Mouse (Mus musculus) right cerebral cortex, adult 18-20 months (tissue): Measurements from ENCODE around the gene Il5.
"Not testable (repeated sequence)": the region's sequence is repeated elsewhere in the genome, so short reads cannot be mapped to it uniquely, and the experiment has no call there.

Source experiments
- DNase-seq: peaks from one replicate; pipeline ENCODE4 v3.0.0; 2022; ENCODE audit warnings: mixed read lengths

Gene Il5

DNA sequence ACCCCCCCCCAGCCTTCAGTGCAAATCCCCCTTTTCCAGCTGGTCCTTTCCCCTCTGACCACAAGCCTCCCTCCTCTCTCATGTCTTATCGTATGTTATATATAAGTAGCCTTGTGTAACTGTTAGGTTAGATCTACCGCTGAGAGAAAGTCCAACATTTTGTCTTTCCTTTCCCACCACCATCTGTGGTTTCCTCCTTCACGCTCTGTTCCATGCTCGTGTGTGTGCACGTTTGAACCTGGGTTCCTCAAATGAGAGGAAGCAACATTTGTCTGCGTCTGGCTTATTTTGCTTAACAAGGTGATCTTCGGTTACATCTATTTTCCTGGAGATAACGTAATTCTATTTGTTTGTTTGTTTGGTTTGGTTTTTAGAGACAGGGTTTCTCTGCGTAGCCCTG lies 27.4 kb downstream of the Il5 start:
- no peak for DNase-seq

DNA sequence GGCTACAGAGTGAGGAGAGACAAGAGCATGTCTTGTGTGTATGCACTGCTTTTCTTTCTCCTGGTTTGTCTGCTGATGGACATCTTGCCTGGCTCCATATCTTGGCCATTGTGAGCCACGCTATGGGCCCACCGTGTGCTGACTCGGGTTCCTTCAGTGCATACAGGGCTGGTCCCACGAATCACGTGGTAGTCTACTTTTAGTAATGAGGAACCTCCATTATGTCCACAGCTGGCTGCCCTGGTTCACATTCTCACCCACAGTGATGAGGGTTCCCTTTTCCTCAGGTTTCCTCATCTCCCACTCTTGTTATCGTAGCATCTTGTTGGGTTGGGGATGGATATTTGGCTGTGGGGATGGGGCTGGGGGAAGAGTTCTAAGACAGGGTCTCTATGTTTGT lies 28.0 kb downstream of the Il5 start:
- no peak for DNase-seq

DNA sequence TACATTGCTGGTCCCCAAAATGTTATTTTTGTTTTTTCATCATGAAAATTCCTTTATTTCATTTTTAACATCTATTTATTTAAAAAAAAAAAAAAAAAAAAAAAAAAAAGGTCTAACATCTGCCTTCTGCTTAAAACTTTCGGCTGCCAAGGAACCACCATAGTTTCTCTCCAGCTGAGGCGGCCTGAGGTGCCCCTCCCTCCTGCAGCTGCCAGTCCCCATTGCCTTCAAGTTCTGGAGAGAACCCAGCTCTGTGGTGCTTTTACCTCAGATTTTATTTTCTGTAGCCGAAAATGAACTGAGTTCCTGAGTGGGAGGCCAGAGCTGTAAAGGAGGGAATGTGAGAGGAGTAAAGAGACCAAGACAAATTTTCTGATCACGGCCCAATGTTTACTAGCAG lies 28.7 kb downstream of the Il5 start:
- DNase-seq: no peak

DNA sequence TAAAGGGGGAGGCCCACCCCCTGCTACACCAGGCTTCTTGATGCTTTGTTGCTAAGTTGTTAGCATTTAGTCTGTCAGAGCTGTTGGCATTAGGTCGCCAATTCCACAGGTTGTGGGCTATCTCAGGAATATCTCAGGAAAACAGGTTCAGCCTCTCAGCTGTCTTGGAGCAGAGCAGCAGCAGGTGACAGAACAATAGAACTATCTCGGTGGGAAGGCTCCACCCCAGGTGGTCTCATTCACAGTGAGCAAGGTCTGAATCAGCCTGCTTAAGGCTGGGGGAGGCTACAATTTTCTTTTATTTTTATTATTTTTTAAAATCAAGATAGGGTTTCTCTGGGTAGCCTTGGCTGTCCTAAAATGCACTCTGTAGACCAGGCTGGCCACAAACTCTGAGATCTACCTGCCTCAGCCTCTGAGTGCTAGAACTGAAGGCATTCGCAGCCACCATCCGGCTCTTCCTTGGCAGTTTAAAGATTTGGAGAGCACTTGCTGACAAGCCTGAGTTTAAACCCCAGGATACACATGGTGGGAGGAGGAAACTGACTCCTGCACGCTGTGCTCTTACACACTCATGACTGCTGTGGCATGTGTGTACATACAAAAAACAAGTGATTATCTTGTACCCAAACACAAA lies 29.2 kb downstream of the Il5 start:
- no peak for DNase-seq

DNA sequence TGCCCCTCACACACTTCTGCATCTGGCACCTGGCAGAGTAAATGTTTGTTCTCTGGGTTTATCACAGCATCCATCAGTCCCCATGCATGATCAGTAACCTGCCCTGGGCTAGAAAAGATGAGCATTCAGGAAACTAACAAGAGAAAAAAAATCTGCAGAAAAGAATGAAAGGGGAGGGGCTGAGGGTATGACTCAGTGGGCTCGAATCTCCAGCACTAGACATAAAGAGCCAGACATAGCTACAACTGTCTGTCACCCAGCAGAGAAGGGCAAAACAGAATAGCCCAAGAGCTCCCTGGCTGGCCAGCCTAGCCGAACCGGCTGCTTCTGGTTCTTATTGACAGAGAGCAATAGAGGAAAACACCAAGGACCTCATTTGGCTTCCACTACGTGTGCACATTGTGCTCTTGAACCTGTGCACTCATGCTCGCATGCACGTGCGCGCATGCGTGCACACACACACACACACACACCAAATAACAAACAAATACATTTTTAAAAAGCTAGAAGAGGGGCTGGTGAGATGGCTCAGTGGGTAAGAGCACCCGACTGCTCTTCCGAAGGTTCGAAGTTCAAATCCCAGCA lies 34.5 kb downstream of the Il5 start:
- DNase-seq: no peak

DNA sequence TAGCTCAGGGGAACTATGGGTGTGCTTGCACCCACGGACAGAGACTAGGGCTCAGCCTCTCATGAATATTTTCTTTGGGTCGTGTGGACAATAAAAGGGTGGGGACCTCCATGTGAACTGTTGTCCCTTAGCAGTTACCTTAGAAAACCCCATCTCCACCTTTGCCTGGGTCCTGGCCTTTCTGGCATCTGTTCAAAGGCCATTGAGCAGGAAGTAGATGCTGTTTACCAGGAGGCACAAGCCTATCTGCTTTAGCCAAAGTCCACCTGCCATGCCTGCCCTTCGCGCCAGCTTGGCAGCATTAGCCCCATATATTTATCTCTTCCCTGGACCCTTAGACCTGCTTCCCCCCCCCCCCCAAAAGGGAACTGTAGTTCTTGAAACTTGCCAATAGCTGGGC lies 37.0 kb downstream of the Il5 start:
- DNase-seq: no peak

DNA sequence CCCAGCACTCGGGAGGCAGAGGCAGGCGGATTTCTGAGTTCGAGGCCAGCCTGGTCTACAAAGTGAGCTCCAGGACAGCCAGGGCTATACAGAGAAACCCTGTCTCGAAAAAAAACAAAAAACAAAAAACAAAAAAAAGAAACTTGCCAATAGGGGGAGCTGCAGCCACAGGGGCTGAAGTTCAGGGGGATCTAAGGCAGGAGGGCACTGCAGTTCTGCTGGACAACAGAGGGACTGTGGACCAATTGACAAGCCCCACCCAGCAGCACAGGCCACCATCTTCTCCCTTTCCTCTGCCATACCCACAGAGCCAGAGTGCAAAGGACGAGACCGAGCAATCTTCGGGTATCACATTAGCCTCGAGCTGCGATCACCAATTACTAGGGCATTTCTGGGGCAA lies 37.4 kb downstream of the Il5 start:
- DNase-seq: not testable (repeated sequence)

DNA sequence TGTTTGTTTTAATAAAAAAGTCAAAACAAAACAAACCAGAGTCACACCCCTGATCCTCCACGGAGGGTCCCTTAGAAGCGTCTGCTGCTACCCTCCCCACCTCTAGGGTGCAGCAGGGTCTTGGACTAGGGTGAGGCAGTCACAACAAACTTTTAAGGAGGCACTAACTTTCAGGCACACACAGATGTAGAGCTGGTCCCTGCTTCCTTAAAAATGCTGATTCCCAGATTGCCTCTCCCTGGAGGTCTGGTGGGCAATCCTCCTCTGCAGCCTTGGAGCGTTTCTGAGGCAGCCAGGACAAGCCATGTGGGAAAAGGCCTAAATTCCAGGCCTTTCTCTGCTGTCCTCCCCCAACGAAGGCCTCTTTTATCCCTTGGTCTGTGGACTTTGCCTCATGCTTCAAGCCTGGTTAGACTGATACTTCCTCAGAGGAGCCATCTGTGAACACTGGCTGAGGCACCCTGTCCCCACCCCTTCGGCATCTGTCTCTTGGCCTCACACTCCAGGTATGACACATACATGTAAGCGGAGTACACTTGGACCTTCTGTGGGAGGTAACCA lies 38.3 kb downstream of the Il5 start:
- no peak for DNase-seq

DNA sequence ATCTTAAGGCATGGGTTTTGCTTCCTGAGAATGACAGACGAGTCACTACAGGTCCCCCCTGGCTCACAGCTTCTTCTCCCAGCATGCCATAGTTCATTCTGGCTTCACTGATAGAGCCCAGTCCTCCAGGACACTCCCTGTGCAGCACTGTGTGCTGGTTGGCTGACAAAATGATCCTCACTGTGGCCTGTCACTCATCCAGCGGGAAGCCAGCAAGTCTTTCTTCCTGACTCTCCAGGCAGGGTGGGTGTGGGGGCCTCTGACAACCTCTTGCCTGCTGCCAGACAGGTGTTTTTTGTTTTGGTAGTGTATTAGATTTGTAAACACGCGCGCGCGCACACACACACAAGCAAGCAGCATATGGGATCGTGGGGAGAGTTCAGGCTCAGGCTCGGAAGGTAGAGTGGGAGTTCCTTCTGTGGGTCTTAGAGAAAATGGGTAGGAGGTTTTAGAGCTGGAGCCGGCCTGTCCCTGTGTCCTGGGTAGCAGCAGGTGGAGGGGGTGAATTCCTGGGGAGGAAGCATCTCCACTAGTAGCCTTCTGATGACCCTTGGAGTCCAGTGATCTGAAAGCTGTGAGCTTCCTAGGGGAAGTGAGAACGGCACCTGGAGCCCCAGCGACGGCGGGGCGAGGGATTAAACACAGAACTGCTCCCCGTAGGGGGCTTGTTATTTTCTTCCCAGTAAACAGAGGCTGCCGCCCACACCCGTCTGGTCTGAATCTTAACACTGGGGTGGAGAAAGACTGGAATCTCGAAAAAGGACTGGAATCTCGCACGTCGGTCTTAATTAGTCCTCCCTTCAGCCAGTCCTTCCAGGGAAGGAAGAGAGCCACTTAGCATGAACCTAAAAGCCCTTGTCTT lies 39.2 kb downstream of the Il5 start:
- no peak for DNase-seq

DNA sequence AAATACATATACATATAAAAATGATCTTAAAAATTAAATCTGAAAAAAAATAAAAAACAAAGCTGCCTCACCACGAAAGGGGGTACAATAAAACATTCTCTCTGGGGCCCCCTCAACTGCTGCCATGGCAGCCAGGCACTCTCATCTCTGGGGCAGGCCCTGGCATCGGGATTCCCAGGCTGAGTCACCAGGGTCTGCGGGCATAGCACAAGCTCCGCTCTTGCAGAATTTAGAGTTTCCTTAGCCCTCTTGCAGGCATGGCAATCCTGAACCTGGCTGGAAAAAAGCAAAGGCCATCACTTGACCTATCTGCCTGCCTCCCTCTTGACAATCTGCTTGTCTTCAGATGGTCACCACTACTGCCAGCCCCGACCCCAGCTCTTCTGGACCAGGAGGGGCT lies 40.7 kb downstream of the Il5 start:
- no peak for DNase-seq

DNA sequence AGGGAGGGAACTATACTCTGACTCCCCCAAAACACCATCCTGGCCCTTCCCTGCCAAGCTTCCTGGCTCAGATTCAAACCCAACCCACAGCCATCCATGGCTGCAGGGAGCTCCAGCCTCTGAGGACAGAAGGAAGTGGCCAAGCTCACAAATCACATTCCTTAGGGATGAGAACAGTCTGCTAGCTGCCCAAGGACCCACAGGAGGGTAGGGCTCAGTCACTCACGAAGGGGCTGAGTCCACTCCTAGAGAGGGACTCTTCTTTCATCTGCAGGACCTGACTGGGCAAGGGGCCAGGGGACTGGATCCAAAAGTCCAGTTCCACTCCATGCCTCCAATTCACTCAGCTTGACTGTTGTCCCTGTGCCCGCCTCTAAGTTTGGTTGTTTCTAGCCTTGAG lies 41.2 kb downstream of the Il5 start:
- no peak for DNase-seq

DNA sequence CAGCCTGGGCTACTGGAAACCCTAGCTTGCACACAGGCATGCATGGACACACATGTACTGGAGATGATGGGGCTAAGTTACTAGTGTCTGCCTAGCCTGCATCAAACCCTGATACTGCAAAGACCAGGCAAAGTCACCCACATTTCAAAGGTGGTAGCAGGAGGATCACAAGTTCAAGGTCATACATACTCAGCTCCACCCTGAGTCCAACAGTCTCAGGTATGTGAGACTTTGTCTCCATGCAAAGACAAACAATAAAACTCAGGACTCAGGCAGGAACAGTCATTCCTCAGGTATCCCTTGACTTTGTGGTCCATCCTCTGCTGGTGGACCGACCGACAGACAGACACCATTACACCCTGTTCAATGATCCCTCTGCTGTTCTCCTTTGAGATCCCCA lies 41.8 kb downstream of the Il5 start:
- no peak for DNase-seq

DNA sequence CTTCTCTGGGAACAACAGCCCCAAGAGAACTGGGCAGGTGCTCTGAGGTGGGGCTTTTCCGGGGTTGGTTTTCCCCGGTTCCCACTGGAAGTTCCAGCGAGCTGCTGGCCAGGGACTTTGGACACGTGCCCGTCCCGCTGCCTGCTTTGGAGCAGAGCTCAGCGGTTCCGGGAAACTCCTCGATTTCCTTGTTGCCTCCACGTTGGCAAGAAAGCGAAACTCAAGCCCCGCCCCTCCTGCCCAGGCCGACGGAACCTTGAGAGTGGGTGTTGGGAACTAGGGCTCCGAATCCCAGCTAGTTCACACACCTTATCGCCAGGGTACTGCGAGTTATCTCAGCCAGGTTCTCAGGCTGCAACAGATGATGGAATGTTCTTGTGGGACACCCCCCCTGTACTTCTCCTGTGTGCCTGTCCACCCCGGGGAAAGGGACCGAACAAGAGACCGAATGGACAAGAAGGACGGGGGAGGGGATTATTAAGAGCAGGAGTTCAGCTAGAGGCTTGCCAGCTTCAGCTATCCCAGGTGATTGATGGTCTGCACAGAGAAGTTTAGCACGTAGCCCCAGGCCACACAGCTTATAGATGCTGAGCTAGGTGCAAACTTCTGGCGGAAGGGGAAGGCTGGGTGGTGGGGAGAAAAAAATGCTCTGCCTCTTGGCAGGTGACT lies 42.4 kb downstream of the Il5 start:
- DNase-seq: peak; percentile 41

DNA sequence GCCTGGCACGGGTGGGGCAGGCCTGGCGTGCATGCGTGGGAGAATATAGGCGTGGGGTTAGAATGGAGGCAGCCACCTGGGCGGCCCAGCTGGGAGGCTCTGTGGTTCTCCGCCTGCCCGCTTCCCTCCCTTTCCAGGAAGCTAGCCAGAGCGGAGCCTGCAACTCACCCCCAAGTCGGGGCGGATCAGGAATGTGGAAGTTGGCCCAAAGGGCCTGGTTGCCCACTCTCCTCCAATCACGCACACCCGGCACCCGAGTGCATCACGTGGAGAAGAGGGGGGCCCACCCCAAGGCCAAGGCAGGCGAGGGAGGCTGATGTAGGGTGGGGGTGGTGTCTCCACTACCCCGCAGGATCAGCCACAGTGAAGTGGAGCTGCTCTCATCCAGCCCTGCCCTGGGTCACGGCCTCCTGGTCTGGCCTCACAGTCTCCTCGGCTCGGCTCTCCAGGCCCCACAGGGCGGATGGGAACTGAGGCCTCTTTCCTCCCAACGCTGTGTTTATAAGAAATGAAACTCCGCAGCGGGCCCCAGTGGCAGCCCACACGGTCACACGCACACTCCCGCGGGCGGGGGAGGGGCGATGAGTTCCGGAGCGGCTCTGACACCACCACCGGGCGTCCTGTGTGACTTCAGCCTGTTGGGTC lies 43.0 kb downstream of the Il5 start:
- peak; percentile 76 for DNase-seq

DNA sequence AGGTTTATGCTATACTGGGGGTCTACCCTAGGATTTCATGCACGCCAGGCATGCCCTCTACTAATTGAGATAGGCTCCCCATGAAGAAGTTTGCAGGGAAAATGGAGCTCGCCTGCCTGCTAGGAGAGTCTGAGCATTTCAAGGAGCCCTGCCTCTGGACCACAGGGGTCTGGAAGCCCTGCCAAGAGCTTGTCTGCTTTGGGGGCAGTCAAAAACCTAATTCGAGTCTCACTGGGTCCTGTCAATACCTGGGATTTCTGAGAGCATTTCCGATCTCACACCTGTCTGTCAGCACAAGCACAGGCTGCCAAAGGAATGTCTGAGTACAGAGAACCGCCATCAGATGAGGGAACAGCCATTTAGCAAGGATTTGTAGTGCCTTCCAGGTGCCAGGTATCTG lies 44.0 kb downstream of the Il5 start:
- no peak for DNase-seq

DNA sequence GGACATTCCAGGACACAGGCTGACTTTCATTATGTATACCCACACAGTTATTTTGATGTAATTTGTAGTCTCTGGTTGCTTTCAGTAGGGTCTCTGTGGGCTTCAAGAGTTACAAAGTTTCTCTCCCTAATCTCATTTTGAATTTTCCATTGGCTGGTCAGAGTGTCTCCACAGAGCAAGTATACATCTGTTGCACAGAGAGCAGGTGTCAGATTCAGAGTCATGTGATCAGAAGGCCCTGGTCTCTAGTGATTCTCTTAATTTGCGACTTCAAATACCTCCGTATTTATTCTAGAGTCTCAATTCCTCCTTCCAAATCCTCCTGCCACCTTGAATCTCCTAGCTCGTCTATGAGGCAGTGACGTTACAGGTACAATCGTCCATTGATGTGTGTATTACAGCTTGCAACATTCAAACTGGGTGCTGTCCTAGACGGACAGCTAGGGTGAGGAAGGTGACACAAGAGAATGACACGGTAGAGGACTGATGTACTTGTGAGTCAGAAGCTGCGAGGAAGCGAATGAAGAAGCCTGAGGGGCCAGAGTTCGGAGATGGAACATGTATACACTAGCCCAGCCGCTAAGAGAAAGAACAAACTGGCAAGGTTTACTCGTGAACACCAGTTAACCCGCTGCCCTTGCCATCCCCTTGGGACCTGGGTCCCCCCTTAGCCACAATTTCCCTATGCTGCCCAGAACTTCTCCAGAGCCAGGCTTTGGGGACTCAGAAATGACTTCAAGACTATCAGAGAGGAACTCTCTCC lies 48.0 kb downstream of the Il5 start:
- no peak for DNase-seq

DNA sequence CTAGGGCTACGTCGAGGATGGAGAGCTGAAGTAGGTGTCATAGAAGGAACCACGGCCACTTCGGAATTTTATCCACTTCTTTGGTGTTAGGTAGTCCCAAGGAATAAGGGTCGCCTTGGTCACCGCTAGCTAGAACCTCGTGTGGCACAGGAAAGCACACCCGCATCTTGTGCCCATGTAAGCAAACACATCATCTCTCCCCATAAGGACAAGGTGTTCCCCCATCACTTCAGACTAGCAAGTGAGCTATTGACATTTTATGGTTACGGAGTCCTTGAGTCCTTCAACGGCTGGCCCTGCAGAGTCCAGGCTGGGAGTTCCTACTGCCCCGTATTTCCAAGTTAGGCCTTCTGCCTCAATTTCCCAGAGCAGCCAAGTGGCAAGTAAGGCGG lies 48.6 kb downstream of the Il5 start:
- no peak for DNase-seq

DNA sequence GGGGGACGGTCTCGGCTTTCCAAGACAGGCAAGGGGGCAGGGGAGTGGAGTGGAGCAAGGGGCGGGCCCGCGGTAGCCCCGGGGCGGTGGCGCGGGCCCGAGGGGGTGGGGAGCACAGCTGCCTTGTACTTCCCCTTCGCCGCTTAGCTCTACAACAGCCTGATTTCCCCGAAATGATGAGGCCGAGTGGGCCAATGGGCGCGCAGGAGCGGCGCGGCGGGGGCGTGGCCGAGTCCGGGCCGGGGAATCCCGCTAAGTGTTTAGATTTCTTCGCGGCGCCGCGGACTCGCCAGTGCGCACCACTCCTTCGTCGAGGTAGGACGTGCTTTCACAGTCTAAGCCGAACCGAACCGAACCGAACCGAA lies 49.1 kb downstream of the Il5 start, which contains the start of gene Irf1:
TSS of gene Irf1 (plus strand) at position 255 of the 365 bp plus-strand sequence.
- DNase-seq: peak; percentile 90

DNA sequence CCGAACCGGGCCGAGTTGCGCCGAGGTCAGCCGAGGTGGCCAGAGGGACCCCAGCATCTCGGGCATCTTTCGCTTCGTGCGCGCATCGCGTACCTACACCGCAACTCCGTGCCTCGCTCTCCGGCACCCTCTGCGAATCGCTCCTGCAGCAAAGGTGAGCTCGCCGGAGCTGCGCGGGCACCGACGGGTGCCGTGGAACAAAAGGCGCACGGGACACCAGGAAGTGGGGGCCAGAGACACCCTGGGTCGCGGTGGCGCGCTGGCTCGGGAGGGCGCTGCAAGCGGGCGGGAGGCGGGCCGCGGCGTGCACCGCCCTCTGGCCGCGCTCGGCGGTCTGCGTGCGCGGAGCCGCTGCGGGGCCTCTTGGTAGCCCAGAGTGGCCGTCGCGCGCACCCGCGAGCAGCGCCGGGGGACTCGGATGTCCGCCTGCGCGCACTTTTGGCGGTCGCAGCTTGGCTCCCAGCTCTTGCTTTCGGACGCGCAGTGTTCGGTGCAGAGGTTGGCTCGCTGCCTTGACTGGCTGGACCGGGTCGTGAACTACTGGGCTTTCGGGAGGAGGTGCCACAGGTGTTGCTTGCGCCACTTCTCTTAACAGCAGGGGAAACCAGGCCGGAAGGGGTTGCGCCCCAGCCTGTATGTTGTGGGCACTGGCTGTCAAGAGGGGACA lies 49.7 kb downstream of the Il5 start:
- DNase-seq: peak; percentile 63

DNA sequence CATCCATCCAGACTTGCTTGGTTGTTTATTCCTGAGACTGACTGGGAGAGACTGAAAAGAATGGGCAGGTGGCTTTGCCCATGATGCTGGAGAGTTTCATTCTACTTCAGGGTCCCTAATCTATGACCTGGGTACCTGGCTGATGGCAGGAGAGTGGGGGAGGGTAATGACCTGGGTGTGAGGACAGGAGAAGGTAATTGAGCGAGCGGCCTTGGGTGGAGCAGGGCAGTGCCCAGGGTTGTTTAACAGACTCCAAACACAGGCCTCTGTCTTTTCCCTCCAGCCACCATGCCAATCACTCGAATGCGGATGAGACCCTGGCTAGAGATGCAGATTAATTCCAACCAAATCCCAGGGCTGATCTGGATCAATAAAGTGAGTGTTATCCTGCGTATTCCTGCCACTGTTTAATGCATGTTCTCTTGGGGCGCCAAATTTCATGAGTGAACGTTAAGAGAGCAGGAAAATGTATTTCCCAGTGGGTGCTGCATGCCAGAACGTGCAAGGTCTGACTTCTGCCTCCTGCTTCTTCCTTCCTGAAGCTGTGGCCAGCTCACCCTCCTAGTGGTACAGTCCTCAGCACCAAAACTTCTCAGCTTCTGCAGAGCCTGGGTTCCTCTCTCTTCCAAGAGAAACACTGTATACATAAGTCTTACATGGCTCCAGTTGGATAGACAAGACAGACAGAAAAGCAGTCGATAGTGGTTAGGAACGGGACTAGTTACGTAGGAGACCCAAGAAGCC lies 50.6 kb downstream of the Il5 start:
- no peak for DNase-seq

DNA sequence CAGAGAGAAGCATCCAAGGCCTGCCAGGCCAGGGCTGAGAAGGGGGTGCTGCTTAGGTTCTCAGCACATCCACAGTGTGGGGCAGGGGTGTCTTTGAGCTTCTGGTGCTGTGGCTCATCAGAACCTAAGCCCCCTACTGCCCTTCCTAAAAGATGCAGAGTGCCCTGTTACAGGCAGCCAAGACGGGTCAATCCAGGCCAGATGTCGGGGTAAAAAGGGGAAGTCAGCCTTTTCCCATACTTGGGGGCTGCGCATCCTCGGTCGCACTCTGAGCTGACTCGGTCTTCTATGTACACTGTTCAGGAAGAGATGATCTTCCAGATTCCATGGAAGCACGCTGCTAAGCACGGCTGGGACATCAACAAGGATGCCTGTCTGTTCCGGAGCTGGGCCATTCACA lies 51.9 kb downstream of the Il5 start:
- DNase-seq: no peak
